Mouse (Mus musculus) forelimb bud, embryonic 11.5 days (tissue): ENCODE measurements around the gene Pcyt2.

Source experiments
- DNase-seq: peaks from one replicate; pipeline ENCODE4 v3.0.0-alpha.2; 2012; ENCODE audit warnings: low read depth, low spot score

The Pcyt2 gene

DNA sequence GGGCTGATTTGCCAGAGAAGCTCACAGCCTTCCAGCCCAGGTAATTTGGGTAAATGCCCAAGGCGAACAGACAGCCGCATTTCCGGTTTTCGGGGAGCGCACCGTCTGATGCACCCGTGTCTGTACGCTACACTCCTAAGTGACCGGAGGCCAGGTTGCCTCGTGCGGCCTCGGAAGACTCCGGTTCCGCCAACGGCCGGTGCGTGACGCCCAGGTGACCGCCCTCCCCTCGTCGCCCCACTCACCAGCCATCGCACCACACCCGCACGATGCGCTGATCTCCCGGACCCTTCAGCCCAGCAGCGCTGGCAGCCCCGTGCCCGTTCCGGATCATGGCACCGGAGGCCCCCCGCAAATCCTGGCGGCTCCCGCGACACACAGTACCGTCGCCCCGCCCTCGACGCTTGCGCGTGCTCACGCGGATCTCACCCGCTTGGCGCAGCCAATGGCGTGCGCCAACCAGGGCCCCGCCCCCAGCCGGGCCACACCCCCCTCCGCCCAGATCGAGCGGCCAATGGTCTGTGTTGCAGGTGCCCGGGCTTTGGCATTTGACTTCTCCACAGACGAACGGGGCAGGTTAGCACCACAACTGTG is at the start of gene Pcyt2:
Gene Pcyt2, minus strand, starts transcription at position 418 of the 594 bp plus-strand sequence.
- DNase-seq: peak; percentile 89

DNA sequence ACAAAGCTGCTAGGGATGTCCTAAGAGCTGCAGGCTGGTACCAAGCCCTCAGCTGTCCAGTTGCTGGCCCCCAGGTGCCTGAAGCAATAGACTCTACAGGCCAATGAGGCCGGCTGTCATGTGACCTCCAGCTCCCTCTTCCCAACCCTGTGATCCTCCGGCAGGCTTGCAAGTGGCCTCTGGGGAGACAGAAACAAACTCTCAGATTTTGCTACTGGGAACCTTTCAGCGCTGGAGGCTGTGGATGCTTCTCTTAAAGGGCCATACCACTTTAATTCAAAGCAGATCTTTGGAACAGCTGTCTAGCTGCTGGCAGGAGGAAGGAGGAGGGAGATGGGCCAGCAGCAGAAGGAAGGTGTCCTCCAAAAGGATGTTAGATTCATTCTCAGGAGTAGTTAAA is 48.9 kb upstream of the Pcyt2 start:
- no peak for DNase-seq

DNA sequence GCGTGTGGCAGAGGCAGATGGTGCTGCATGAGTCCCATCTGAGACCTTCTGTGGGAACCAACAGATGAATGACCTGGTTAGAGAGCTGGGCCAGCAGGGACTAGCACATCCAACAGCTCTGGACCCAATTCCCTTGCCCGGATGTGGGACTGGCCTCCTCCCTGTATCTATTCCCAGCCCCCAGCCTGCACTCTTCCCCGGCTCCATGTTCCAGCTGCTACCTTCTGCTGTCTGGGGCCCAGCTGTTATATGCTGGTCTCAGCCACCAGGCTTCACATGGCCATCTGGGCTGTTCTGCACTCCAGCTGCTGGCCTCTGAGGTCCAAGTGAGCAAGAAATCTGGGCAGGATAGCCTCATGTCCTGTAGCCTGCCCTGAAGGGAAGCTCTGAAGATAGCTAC is 47.7 kb upstream of the Pcyt2 start:
- no peak for DNase-seq

DNA sequence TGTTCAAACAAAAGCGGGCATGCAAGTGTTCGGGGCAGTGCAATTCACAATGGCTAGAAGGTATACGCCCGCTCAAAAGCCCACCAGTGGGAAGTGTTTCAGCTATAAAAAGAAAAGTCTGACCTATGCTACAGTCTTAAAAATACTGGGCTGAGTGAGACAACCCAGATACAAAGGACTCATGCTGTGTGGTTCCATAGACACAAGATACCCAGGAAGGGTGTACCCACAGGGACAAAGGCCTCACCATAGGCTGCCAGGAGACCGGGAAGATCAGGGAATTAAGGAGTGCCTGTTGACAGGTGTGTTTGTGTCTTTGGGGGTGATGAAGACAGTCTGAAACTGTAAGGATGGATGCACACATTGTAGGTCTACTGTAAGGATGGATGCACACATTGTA is 46.0 kb upstream of the Pcyt2 start:
- no peak for DNase-seq

DNA sequence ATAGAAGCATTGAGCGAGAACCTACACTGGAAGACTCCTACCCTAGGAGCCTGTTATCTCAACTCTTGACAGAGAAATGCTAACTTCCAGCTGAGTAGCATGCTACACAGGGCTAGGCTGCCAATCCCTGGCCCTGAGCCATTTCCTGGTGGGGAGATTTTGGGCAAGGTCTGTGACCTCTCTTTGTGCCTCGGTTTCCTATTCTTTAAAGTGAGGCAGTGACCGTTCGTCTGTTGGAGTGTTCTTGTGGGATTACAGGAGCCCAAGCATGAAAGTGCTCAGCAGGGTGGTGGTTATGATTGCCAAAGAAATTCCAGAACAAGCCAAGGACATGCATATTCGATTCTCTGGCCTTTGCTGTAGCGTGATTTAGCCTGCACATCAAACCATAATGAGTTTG is 45.0 kb upstream of the Pcyt2 start:
- DNase-seq: no peak

DNA sequence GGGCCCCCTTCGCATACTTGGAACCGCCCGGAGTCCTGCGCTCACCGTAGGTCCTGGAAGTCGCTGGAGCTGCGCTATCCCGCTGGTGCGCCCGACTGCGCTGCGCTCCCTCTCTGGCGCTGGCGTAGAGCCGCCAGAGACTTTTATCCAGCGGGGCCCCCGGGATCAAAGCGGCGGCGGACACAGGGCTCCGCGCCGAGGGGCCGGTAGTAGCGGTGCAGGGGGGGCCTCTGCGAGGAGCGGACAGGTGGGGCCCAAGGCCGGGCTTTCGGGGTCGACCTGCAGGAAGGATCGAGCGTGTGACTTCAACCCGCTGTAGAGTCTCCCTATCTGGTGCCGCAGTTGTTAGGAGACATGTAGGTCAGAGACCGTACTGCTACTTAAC is 43.3 kb upstream of the Pcyt2 start, which contains the start of gene Notum:
Gene Notum, minus strand, starts transcription at position 100 of the 385 bp plus-strand sequence.
- DNase-seq: no peak

DNA sequence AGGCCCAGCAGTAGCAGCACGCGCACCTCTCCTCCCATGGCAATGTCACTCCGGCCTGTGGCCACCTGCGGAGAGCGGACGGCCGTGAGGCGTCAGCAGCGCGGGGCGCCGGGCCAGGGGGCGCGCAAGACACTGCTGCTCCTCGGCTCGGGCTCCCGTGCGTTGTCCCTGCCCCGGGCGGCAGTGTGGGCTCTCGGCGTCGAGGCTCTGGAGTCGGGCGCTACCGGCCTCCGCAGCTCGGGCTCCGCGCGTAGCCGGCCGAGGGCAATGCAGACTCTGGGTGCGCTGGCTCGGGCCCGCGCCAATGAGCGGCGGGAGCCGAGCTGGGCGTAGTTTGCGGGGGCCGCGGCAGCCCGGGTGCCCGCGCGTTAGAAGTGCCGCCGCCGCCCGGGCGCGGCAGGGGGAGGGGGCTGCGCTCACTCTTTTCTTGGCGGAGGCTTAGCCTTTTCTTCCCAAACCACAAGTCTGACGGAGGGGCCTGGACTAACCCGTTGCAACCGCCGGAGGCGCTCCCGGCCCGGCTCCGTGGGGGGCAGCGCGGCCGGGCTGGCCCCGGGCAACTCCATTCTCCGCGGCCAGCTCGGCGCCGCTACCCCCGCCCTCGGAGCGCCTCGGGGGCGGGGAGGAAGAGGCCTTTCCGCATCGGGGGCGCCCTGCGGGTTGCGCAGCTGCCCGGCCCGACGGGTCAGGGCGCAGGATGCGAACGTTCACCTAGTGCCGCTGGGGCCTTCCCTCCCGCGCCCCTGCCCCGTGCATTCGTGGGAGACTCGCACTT is 42.8 kb upstream of the Pcyt2 start:
- peak; percentile 53 for DNase-seq

DNA sequence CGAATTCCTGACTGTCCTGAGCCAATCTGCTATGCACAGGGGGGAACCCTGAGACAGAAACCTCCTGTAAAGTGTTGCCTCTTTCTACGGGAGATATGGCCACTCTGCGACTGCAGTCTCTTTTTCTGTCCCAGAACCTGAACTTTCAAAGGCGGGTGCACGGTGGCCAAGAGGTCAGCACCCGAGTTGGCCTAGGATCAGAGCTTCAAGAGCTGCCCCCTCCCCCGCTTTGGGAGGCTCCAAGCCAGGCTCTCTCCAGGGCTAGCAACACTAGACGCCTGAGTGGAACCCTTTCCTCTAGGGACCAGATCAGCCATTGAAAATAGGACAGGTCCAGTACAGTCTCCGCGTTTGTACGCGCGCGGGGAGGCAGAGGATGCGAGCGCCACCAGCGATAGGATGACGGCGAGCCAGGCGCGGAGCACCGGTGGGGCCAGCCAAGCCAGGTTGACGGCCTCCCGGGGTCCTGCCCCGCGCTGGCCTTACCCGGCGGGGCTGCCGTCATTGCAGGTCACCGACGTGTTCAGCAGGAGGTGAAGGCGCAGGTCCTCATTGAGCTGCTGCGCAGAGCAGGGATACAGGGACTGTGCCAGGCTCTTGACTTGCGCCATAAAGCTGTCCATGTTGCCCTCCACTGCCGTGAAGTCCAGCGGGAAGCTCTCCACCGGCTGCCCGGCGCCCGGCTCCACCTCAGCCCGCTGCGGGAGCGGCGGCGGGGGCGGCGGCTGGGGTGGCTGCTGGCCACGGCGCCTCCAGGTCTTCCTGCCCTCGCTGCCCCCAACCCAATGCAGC is 42.0 kb upstream of the Pcyt2 start:
- DNase-seq: no peak

DNA sequence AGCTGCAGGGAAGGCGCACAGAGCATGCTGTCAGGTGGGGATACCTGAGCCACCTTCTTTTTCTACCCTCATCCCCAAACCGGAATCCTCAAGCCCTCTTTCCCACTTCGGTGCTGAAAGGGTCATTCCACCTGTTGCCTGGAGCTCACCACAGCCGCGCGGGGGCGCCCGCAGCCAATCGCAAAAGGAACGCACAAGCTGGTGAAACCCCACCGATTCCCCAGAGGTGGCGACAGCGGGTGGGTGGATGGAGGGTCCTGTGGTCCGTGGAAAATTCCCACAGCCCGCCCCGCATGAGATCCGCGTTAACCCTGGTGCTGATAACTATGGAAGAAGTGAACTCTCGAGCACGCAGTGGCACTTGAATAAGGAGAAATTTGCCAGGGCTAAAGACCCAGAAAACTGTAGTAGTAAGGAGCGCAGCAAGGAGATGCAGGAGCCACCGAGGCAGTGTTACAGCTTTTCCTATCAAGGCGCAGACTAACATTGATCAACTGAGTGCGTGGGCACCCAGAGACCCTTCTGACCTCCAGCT is 41.2 kb upstream of the Pcyt2 start:
- DNase-seq: peak; percentile 77

DNA sequence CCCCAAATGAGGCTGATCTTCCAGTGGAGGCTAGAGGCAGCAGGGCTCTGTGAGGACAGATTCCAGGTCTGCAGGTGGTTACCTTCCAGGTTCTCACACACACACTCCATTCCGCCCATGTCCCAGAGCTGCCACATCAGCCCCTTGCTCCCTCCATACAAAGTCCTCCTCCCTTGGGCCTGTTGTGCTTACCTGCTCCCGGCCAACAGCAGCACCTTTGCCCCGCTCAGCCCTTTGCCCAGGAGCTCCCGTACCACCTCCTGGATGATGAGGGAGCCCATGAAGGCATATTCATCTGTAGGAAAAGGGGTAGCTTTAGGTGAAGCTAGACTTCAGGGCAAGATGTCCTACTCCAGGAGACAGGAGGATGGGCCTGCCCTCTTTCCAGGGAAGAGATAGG is 39.6 kb upstream of the Pcyt2 start:
- DNase-seq: no peak

DNA sequence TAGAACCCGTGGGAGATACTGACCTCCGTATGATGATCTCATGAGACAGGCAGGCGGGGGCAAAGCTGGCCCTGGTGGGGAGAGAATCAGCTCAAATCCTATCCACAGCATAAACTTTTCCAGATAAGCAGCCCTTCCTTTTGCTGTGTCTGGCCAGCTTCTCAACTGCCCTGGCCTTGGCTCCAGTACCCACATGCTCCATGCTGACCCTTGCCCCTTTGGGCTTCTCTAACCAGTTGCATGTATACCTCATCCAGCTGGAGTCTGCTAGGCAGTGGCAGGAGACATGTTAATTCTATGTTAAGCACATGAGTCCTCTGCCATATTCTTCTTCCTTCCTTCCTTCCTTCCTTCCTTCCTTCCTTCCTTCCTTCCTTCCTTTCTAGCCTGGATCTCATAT is 37.0 kb upstream of the Pcyt2 start:
- no peak for DNase-seq

DNA sequence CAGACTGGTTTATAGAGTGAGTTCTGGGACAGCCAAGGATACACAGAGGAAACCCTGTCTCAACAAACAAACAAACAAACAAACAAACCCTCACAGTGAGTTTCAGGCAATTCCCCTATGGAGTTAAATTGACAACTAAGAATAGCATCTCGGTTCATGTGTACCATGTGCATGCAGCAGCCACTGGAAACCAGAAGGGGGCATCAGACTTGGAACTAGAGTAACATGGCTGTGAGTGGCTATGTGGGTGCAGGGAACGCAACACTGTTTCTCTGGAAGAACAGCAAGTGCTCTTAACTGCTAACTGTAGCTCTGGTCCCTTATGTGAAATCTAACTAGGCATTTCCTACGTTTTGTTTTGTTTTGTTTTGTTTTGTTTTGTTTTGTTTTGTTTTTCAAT is 34.1 kb upstream of the Pcyt2 start:
- DNase-seq: no peak

DNA sequence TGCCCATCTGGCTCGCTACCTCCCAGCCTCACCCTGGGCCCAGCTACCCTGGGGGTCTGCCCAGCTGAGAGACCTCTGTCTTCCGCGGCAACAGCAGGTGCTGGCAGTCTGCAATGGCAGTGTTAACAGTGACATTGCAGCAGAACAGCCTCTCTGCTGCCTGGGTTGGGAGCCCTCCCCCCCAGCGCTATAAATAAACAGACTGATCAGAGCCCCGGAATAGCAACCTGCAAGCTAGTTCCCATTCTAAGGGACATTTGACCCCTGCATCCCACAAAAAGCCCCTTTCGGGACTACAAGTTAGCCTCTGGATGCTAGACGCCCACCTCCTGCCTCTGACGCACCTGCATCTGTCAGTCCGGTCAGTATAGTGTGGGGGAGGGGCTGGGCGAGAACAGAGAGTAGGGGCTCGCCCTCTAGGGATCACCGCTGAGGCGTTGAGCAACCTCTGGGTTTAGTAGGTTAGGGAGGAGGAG is 30.3 kb upstream of the Pcyt2 start, which contains the start of gene Myadml2:
Gene Myadml2, minus strand, starts transcription at position 158 of the 476 bp plus-strand sequence.
- no peak for DNase-seq

DNA sequence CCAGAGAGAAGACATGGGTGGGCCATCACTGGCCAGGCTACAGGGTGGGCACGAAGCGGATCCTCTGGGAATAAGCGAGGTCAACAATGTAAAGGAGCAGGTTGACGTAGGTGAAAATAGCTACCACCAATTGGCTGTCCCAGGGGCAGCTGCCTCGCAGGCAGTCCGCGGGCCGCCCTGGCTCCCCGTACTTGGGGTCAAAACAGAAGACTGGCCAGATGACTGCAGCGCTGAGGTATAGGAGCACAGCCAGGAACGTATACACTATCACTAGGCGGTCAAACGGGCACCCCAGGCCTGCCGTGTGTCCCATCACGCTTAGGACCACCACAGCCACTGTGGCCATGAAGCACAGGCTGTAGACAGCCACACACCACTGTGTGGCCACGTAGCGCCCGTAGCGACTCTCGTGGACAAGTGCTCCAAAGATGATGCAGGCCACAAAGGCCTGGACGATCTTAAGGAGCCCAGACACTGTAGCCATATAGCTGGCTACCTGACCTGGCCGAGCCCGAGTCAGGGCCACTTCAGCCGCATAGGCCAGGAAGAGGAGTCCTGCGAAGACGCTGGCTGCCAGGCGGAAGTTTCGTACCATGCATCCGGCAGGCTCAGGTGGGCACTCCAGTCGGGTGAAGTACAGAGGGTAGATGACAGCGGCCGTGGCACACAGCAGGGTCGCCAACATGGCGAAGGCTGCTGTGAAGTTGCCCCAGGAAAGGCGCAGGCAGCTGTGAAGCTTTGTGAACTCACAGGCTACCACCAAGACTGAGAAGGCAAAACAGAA is 29.5 kb upstream of the Pcyt2 start:
- no peak for DNase-seq

DNA sequence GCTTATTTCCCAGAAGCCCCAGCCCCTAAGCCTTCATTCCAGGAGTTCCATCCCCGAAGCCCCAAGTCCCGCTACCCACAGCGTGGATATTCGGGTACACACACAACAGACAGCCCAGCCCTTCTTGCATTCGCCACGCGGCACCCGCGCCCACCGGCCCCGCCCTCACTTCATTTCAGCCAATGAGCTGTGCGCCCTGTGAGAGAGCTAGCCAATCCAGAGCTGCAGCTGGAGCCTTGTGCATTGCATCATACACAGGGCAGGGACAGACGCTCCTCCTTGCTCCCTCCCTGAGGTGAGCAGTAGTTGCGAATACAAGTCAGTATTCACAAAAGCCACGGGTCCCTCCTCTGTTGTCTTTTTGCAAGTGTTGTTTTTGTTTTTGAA is 25.9 kb upstream of the Pcyt2 start, which contains the start of gene Pycr1:
Gene Pycr1, minus strand, starts transcription at position 169 of the 387 bp plus-strand sequence.
- peak; percentile 91 for DNase-seq

DNA sequence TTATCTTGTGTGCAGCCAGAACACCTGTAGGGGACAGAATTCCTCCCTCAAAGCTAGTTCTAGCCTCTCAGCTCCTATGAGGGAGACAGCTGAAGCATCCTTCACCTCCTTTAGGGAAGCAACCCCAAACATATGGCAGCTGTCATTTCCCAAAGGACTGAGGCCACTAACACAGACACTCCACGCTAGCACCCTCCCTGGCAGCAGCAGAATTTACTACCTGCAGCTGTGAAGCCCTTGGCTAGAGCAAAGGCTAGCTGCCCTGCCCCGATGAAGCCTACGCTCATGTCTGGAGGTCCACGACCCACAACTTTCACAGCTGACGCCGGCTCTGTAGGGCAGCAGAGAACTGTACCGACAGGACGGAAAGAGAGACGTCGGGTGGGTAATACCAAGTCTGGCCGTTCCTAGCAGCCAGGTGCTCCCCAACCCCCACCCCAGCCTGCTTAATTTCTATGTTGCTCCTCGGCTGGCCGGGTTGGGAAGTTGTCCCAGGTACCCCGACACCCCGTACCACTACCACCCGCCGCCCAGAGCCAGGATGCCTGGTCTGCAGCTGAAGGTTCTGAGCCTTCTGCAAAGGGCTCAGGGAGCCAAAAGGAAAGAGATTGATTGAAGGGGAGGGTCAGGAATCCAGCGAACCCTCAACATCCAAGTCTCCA is 25.3 kb upstream of the Pcyt2 start:
- DNase-seq: no peak

DNA sequence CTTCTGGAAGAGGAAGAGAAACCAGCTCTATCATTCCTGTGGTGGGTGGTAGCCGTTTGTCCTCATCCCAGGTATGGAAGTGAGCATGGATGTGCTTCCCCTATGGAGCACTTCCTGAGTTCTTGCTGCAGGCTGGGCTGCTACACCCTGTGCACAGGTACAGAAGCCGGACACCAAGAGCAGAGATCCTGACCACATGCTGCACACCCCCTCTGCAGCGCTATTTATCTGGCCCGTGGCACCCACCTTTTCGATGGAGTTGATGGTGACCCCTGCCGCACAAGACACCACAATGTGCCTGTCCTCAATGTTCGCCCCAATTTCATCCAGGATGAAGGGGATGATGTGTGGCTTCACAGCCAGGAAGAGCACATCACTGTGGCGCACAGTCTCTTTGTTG is 24.1 kb upstream of the Pcyt2 start:
- no peak for DNase-seq

DNA sequence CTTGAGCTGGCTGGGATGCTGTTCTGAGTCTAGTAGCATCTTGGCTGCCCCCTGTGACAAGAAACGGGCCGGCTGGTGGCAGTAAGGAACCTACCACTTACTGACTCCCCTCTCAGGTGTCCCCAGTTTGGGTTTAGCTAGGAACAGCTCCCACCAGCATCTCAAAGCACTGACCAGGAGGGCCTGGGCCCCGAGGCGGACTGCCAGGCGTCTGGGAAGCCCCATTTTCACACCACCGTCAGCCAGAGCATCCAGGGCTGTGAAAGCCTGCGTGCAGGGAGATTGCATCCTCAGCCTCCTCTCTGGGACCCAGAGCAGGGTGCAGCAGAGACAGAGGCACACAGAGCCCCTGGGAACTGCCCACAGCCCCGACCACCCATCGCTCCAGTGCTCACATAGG is 23.5 kb upstream of the Pcyt2 start:
- DNase-seq: no peak

DNA sequence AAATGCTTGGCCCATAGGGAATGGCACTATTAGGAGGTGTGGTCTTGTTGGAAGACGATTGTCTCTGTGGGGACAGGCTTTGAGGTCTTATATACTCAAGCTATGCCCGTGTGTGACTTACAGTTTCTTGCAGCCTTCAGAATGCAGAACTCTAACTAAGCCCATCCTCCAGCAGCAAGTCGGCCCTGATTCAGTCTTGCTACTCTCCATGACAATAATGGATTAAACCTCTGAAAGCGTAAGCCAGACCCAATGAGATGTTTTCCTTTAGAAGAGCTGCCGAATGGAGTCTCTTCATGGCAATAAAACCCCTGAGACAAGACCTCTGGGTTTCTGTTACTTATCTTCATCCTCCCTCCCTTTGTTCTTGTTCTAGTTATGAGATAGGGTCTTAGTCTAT is 17.1 kb upstream of the Pcyt2 start:
- no peak for DNase-seq

DNA sequence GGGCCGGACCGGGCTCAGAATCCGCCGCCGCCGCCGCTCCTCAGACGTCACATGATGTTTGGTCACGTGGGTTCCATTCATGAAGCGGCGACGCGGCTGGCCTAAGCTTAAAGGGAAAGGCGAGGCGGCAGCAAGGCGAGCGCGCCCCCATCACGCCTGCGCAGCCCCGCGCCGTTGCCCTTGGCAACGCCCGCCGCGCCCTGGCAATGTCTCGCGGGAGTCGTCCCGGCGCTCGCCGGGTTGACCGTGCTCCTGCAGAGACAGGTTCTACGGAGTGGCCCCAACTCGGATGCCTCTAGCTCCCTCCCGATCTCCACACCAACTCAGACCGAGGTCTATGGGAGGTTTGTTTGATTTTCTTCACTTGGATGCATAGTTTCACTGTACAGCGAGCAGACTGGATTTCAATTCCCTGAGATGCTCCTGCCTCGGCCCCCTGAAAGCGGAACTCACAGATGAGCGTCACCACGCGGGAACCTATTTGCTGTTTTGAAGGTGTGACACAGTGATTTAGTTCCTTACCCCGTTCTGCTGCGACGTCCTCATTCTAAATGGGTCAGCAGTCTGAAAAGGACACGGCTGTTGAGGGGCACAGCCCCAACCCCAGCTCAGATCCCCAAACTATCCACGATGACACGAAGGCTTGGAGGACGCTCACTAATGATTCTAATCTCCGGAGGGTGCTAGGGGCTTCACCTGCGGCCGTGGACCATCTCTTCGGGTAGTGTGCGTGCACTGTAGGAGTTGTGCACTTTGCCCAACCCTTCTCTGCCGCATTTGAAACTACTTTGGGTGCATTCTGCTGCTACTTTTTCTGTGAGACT is 16.0 kb upstream of the Pcyt2 start, which contains the start of gene Mafg:
Gene Mafg, minus strand, starts transcription at position 81 of the 824 bp plus-strand sequence.
- peak; percentile 95 for DNase-seq
